Mouse (Mus musculus) limb, embryonic 14.5 days (tissue): Measurements from ENCODE around the gene Itga7. TPM values are rescaled to one million over a fixed set of nuclear protein-coding genes. Genes with fewer than 3 reads are reported as not detected.

ENCODE experiments used
- ATAC-seq: fragments of 200-750 bp; cut with Nextera tagmentation; 2 replicates; pipeline ENCODE4 v1.8.0; 2017; ENCODE audit warnings: low read depth, moderate number of reproducible peaks, moderate TSS enrichment; ENCODE audit not compliant: low FRiP score
- DNase-seq: peaks from one replicate; pipeline ENCODE4 v3.0.0-alpha.2; 2015; ENCODE audit warnings: low spot score
- H3K27ac ChIP-seq: fragments of 300-500 bp; sonication (generic); replicated peaks from 2 replicates; pipeline ENCODE4 v1.5.1; 2014; ENCODE audit warnings: low read depth, mild to moderate bottlenecking, low read length, moderate library complexity, mixed read lengths
- H3K27me3 ChIP-seq: fragments of 300-500 bp; sonication (generic); 2 replicates; pipeline ENCODE4 v1.6.1; 2014; ENCODE audit warnings: low read length, mixed read lengths; ENCODE audit not compliant: control insufficient read depth, insufficient read depth
- H3K36me3 ChIP-seq: fragments of 300-500 bp; sonication (generic); 2 replicates; pipeline ENCODE4 v1.6.1; 2014; ENCODE audit warnings: mild to moderate bottlenecking, low read length, moderate library complexity, mixed read lengths; ENCODE audit not compliant: control insufficient read depth, insufficient read depth
- H3K4me1 ChIP-seq: fragments of 300-500 bp; sonication (generic); 2 replicates; pipeline ENCODE4 v1.6.1; 2014; ENCODE audit warnings: antibody characterized with exemption, low read length, mixed read lengths; ENCODE audit not compliant: control insufficient read depth, insufficient read depth
- H3K4me2 ChIP-seq: fragments of 300-500 bp; sonication (generic); replicated peaks from 2 replicates; pipeline ENCODE4 v1.6.1; 2014; ENCODE audit warnings: low read depth, mild to moderate bottlenecking, low read length, moderate library complexity; ENCODE audit not compliant: severe bottlenecking
- H3K4me3 ChIP-seq: fragments of 300-500 bp; sonication (generic); replicated peaks from 2 replicates; pipeline ENCODE4 v1.5.1; 2014; ENCODE audit warnings: low read length
- H3K9ac ChIP-seq: fragments of 300-500 bp; sonication (generic); 2 replicates; pipeline ENCODE4 v1.6.1; 2014; ENCODE audit warnings: mild to moderate bottlenecking, low read depth, low read length, moderate library complexity; ENCODE audit not compliant: severe bottlenecking
- H3K9me3 ChIP-seq: fragments of 300-500 bp; sonication (generic); 2 replicates; pipeline ENCODE4 v1.6.1; 2016; ENCODE audit warnings: low read length; ENCODE audit not compliant: control insufficient read depth
- POLR2A ChIP-seq: fragments of 200-500 bp; IDR thresholded peaks from 2 replicates; pipeline ENCODE4 v1.8.0; 2012; ENCODE audit warnings: inconsistent platforms, mild to moderate bottlenecking, moderate library complexity, borderline replicate concordance; ENCODE audit not compliant: insufficient read depth, insufficient read length; ENCODE audit errors: extremely low read depth
- WGBS: fragments of 180-500 bp; shearing (Covaris S2); extraction: QIAGEN DNeasy Blood & Tissue Kit; methylation state at CpG from one replicate; pipeline ENCODE4 v1.1.7; 2014; 5-methylcytosine and 5-hydroxymethylcytosine counted together
- polyA plus RNA-seq, 2 experiments: library from polyadenylated mRNA; depleted of rRNA in 1 of 2; stranded (reverse) in 1 of 2; unstranded in 1 of 2; fragments of >200 nt; fragmentation: Nextera tagmentation in 1 of 2; extraction: Ambion mirVana in 1 of 2; gene quantifications; 2 replicates each; pipeline versions ENCODE4 v1.2.1 to v1.2.3; 2012 to 2014

Gene Itga7
- polyA plus RNA-seq, 2 experiments: 11.5 to 22.3 TPM

GRCm38 (mm10) chr10:128917400-128917799, 16.2 kb upstream of the Itga7 start:
- Histone ChIP-seq H3K4me2 (no peak overlapping the region), H3K9ac (no peak overlapping the region), H3K36me3 (peaks cover 58% of the 10 kb centered on the region), H3K27ac (no peak overlapping the region), H3K9me3 (no peaks in the 10 kb centered on the region), H3K27me3 (no peaks in the 10 kb centered on the region), H3K4me3 (no peak overlapping the region), H3K4me1 (peaks cover 21% of the 10 kb centered on the region)
- no peak for DNase-seq
- no peak for ATAC-seq
- TF ChIP-seq POLR2A: no peak
- 92% methylated on average over 6 of the region's 6 CpGs for WGBS

GRCm38 (mm10) chr10:128918246-128918645, 15.4 kb upstream of the Itga7 start:
- peaks cover 21% of the 10 kb centered on the region for H3K4me1 ChIP-seq
- H3K27me3 ChIP-seq: no peaks in the 10 kb centered on the region
- no peak overlapping the region for H3K4me2 ChIP-seq
- ATAC-seq (no peak), DNase-seq (no peak)
- H3K9me3 ChIP-seq: no peaks in the 10 kb centered on the region
- no peak for TF ChIP-seq POLR2A
- peaks cover 52% of the 10 kb centered on the region for H3K36me3 ChIP-seq
- 83% methylated on average over 7 of the region's 7 CpGs for WGBS
- H3K9ac ChIP-seq: no peak overlapping the region
- H3K4me3 ChIP-seq: no peak overlapping the region
- no peak overlapping the region for H3K27ac ChIP-seq

GRCm38 (mm10) chr10:128919203-128919631, 14.4 kb upstream of the Itga7 start:
- H3K36me3 ChIP-seq: peaks cover 42% of the 10 kb centered on the region
- no peak for TF ChIP-seq POLR2A
- DNase-seq: no peak
- no peaks in the 10 kb centered on the region for H3K27me3 ChIP-seq
- H3K27ac ChIP-seq: no peak overlapping the region
- no peaks in the 10 kb centered on the region for H3K9me3 ChIP-seq
- H3K4me1 ChIP-seq: peaks cover 21% of the 10 kb centered on the region
- 39% methylated on average over 6 of the region's 6 CpGs for WGBS
- no peak for ATAC-seq
- no peak overlapping the region for H3K4me2 ChIP-seq
- 0 out of 2 replicates have a peak overlapping the region, but pooled peaks have one; percentile 17 for H3K9ac ChIP-seq
- no peak overlapping the region for H3K4me3 ChIP-seq

DNA sequence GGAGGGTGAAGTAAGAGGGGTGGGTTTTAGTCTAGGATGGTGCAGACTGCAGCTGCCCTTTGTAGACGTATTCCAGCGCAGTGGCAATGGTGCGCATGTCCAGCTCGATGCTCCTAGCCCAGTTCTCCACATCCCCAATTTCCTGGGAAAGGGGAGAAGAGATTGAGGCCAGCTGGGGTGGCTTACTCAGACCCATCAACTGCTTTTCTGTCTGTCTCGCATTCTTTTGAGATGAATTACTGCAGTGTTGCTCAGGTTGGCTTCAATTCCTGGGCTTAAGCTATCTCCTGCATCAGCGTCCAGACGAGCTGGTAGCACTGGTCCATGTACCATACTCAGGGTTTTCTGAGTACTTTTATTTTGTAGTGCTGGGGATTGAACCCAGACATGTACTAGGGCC, 13.7 kb upstream of the Itga7 start:
- no peak for TF ChIP-seq POLR2A
- H3K4me1 ChIP-seq: peaks cover 22% of the 10 kb centered on the region

GRCm38 (mm10) chr10:128920736-128921161, 12.9 kb upstream of the Itga7 start:
- no peak for TF ChIP-seq POLR2A
- Histone ChIP-seq H3K4me2 (no peak overlapping the region), H3K27ac (0 out of 2 replicates have a peak overlapping the region, but pooled peaks have one; percentile 13), H3K36me3 (peaks cover 29% of the 10 kb centered on the region), H3K4me1 (peaks cover 22% of the 10 kb centered on the region), H3K9me3 (no peaks in the 10 kb centered on the region), H3K4me3 (no peak overlapping the region), H3K27me3 (no peaks in the 10 kb centered on the region), H3K9ac (no peak overlapping the region)
- DNase-seq (peak; percentile 58), ATAC-seq (no peak; the same call in 1 of the 2 replicates)
- WGBS: 26% methylated on average over 3 of the region's 3 CpGs

More for the DNA sequence above, 13.7 kb upstream of the Itga7 start:
- no peak overlapping the region for H3K9ac ChIP-seq
- H3K4me3 ChIP-seq: no peak overlapping the region
- no peak overlapping the region for H3K27ac ChIP-seq
- WGBS: 76% methylated on average over 7 of the region's 7 CpGs
- no peaks in the 10 kb centered on the region for H3K27me3 ChIP-seq
- H3K9me3 ChIP-seq: no peaks in the 10 kb centered on the region
- H3K36me3 ChIP-seq: peaks cover 35% of the 10 kb centered on the region
- ATAC-seq: no peak
- H3K4me2 ChIP-seq: no peak overlapping the region
- DNase-seq: no peak

GRCm38 (mm10) chr10:128921251-128921650, 12.4 kb upstream of the Itga7 start:
- Histone ChIP-seq H3K4me3 (no peak overlapping the region), H3K9ac (no peak overlapping the region), H3K27me3 (no peaks in the 10 kb centered on the region), H3K9me3 (no peaks in the 10 kb centered on the region), H3K36me3 (peaks cover 25% of the 10 kb centered on the region), H3K4me1 (peaks cover 22% of the 10 kb centered on the region), H3K4me2 (no peak overlapping the region), H3K27ac (no peak overlapping the region)
- ATAC-seq: no peak
- TF ChIP-seq POLR2A: no peak
- no peak for DNase-seq
- WGBS: 77% methylated on average over 1 of the region's 1 CpGs
